Mouse (Mus musculus): Measurements from ENCODE around the gene Gm609. TPM values are rescaled to one million over a fixed set of nuclear protein-coding genes. Genes with fewer than 3 reads are reported as not detected.
A peak's percentile ranks its signal among the peaks of the same experiment; 100 is the strongest.

Gene Gm609
- polyA plus RNA-seq, 1 experiment from 2014 or later, result not detected

GRCm38 (mm10) chr16:45390286-45390956 is 102.3 kb downstream of the Gm609 start:
- no peaks in the 10 kb centered on the region for H3K4me1 ChIP-seq
- H3K9ac ChIP-seq (replicated peaks), result no peak overlapping the region
- no peak for ATAC-seq (ENCODE audit: low FRiP score, low read depth)
- no peak overlapping the region for H3K4me2 ChIP-seq (replicated peaks)
- no peak overlapping the region for H3K4me3 ChIP-seq
- H3K9me3 ChIP-seq, result no peaks in the 10 kb centered on the region
- no peak overlapping the region for H3K27ac ChIP-seq (replicated peaks)
- H3K27me3 ChIP-seq, result no peaks in the 10 kb centered on the region
- H3K36me3 ChIP-seq, result peaks cover 18% of the 10 kb centered on the region
- 65% methylated on average over 5 of the region's 5 CpGs for WGBS

DNA sequence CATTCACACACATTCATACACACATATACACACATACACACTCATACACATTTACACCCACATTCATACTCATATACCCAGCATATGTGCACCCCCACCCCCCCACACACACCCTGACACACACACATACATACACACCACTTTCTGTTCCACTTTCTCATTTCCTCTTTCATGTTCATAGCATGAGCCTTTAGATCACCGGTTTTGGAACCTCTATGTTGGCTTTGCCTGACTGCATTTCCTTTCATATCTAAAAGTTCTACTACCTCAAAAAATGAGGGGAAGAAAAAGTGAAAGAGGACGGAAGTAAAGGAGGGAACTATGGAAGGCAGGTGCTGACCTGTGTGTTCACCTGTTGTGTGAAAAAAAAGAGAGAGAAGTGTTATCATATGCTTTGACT is 102.9 kb downstream of the Gm609 start:
- no peaks in the 10 kb centered on the region for H3K4me1 ChIP-seq
- ATAC-seq (ENCODE audit: low FRiP score, low read depth), result 0 out of 2 replicates have a peak, but pooled peaks have one; percentile 34
- H3K36me3 ChIP-seq, result peaks cover 16% of the 10 kb centered on the region
- H3K27ac ChIP-seq (replicated peaks), result no peak overlapping the region
- no peak overlapping the region for H3K4me3 ChIP-seq
- no peaks in the 10 kb centered on the region for H3K9me3 ChIP-seq
- H3K9ac ChIP-seq (replicated peaks), result no peak overlapping the region
- 87% methylated on average over 2 of the region's 2 CpGs for WGBS
- H3K27me3 ChIP-seq, result no peaks in the 10 kb centered on the region
- no peak overlapping the region for H3K4me2 ChIP-seq (replicated peaks)

DNA sequence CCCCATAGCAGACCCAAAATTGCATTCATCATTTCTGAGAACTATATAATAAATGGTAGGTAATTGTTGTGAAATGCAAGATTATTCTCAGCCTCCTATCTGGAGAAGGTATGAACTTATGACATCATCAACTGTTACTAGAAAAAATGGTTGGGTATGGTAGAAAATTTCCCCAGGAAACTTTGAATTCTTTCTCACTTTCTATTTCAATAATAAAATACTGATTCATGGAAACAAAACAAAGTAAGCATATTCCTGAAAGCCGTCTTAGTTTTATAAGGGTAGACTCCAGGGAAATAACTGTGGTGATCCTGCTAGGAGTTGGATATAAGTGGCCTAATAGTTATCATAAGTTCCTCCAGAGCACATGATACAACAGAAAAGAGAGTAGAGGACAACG is 103.7 kb downstream of the Gm609 start:
- Histone ChIP-seq H3K4me2 (replicated peaks) (no peak overlapping the region), H3K36me3 (0 out of 2 replicates have a peak, but pooled peaks cover 8% of the 10 kb centered on the region), H3K27ac (replicated peaks) (no peak overlapping the region), H3K4me3 (no peak overlapping the region), H3K27me3 (no peaks in the 10 kb centered on the region), H3K9me3 (no peaks in the 10 kb centered on the region), H3K4me1 (no peaks in the 10 kb centered on the region), H3K9ac (replicated peaks) (no peak overlapping the region)
- no peak for ATAC-seq (ENCODE audit: low FRiP score, low read depth)
- WGBS, result 97% methylated on average over 2 of the region's 2 CpGs

DNA sequence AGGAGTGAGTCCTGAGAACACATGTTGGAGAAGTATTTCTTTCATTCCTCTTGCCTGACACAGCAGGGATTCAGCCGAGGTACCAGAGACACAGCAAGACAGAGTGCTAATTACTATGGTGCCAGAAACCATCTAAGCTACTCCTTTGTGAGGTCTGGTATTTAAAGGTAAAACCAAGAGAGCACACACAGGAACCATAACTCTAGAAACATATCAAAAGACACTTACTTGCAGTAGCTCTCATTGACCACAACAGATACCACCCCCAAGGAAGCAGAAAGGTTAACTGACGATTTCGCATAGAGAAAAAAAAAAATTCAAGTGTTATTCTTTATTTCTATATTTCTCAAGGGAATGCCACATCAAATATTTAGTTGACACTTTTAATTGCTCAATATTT is 111.0 kb downstream of the Gm609 start:
- WGBS, result 90% methylated on average over 3 of the region's 3 CpGs
- H3K4me2 ChIP-seq (replicated peaks), result no peak overlapping the region
- no peak overlapping the region for H3K4me3 ChIP-seq
- H3K36me3 ChIP-seq, result no peaks in the 10 kb centered on the region
- no peaks in the 10 kb centered on the region for H3K4me1 ChIP-seq
- ATAC-seq (ENCODE audit: low FRiP score, low read depth), result no peak
- no peak overlapping the region for H3K9ac ChIP-seq (replicated peaks)
- H3K27ac ChIP-seq (replicated peaks), result no peak overlapping the region
- H3K27me3 ChIP-seq, result no peaks in the 10 kb centered on the region
- no peaks in the 10 kb centered on the region for H3K9me3 ChIP-seq

DNA sequence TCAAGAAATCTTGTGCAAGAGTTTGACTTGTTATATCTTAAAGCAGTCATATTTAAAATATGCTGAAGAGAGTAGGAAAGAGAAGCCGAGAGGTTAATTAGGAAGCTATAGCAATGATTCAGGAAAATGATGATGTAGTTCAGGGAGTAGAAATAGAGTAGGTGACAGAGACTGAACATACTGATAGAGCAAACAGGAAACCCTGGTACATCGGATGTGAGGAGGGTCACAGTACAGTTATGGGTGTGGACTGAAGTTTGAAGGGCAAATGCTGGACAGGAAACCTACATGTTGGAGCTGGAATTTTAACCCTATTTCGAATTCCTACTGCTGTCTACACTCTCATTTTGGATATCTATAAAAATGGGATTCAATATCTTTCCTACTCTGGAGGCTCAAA is 113.8 kb downstream of the Gm609 start:
- no peak overlapping the region for H3K9ac ChIP-seq (replicated peaks)
- no peaks in the 10 kb centered on the region for H3K36me3 ChIP-seq
- no peaks in the 10 kb centered on the region for H3K27me3 ChIP-seq
- H3K9me3 ChIP-seq, result no peaks in the 10 kb centered on the region
- no peaks in the 10 kb centered on the region for H3K4me1 ChIP-seq
- H3K27ac ChIP-seq (replicated peaks), result no peak overlapping the region
- no peak overlapping the region for H3K4me2 ChIP-seq (replicated peaks)
- H3K4me3 ChIP-seq, result no peak overlapping the region
- ATAC-seq (ENCODE audit: low FRiP score, low read depth), result no peak
- WGBS, result 84% methylated on average over 3 of the region's 3 CpGs

- no peaks in the 10 kb centered on the region for H3K4me1 ChIP-seq
- no peak overlapping the region for H3K4me3 ChIP-seq
- no peaks in the 10 kb centered on the region for H3K27me3 ChIP-seq
- H3K4me2 ChIP-seq (replicated peaks), result no peak overlapping the region
- no peak for ATAC-seq (ENCODE audit: low FRiP score, low read depth)
- no peaks in the 10 kb centered on the region for H3K9me3 ChIP-seq
- WGBS, result 94% methylated on average over 5 of the region's 5 CpGs
- H3K27ac ChIP-seq (replicated peaks), result no peak overlapping the region
- H3K9ac ChIP-seq (replicated peaks), result no peak overlapping the region
- no peaks in the 10 kb centered on the region for H3K36me3 ChIP-seq
These were observed 114.4 kb downstream of the Gm609 start for GRCm38 (mm10) chr16:45378147-45378943.

- 84% methylated on average over 4 of the region's 4 CpGs for WGBS
- H3K4me2 ChIP-seq (replicated peaks), result no peak overlapping the region
- H3K9ac ChIP-seq (replicated peaks), result no peak overlapping the region
- no peak overlapping the region for H3K4me3 ChIP-seq
- no peak overlapping the region for H3K27ac ChIP-seq (replicated peaks)
- ATAC-seq (ENCODE audit: low FRiP score, low read depth), result no peak
- no peaks in the 10 kb centered on the region for H3K9me3 ChIP-seq
- no peaks in the 10 kb centered on the region for H3K4me1 ChIP-seq
- H3K27me3 ChIP-seq, result no peaks in the 10 kb centered on the region
- no peaks in the 10 kb centered on the region for H3K36me3 ChIP-seq
These were observed 115.4 kb downstream of the Gm609 start for GRCm38 (mm10) chr16:45377332-45377731.

DNA sequence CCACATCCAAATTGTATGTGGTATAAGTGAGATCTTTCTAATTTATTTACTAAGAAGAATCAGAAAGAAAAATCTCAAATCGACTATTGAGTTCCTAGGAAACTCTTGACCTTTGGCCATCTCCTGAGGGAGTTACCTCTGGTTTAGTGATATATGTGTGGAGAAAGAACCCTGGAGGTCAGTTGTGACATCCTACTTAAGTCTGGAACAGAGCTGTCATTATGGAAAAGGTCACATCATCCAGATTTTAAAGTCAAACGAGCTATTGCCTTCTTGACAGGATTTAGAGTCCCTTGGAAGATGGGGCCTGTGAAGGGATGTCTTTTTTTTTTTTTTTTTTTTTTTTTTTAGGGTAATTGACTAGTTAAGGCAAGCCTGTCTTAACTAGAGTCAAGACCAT is 116.0 kb downstream of the Gm609 start:
- Histone ChIP-seq H3K4me3 (no peak overlapping the region), H3K4me1 (no peaks in the 10 kb centered on the region), H3K9ac (replicated peaks) (no peak overlapping the region), H3K36me3 (no peaks in the 10 kb centered on the region), H3K9me3 (no peaks in the 10 kb centered on the region), H3K4me2 (replicated peaks) (no peak overlapping the region), H3K27me3 (no peaks in the 10 kb centered on the region), H3K27ac (replicated peaks) (no peak overlapping the region)
- no peak for ATAC-seq (ENCODE audit: low FRiP score, low read depth)
- WGBS, result 65% methylated on average over 2 of the region's 2 CpGs

DNA sequence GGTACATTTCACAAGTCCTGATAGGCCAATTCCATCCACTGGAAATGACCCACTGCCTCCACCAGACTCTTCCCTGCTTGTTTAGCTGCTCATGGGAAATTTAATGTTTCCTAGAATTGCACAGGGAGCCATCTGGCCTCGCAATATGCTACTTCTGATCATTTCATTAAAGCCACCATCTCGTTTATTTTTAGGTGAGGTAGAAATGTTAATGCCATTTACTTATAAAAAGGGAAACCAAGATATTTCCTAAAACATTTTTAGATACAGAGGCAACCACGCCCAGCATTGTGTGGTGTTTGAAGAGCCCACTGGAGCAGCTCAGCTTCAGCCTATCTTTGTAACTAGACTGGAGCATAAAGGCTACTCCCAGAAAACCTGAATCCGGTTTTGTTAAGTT is 116.5 kb downstream of the Gm609 start:
- no peak overlapping the region for H3K4me3 ChIP-seq
- no peaks in the 10 kb centered on the region for H3K9me3 ChIP-seq
- no peak overlapping the region for H3K4me2 ChIP-seq (replicated peaks)
- no peak for ATAC-seq (ENCODE audit: low FRiP score, low read depth)
- H3K36me3 ChIP-seq, result no peaks in the 10 kb centered on the region
- 80% methylated on average over 4 of the region's 4 CpGs for WGBS
- no peaks in the 10 kb centered on the region for H3K4me1 ChIP-seq
- H3K27me3 ChIP-seq, result no peaks in the 10 kb centered on the region
- H3K27ac ChIP-seq (replicated peaks), result no peak overlapping the region
- H3K9ac ChIP-seq (replicated peaks), result no peak overlapping the region

DNA sequence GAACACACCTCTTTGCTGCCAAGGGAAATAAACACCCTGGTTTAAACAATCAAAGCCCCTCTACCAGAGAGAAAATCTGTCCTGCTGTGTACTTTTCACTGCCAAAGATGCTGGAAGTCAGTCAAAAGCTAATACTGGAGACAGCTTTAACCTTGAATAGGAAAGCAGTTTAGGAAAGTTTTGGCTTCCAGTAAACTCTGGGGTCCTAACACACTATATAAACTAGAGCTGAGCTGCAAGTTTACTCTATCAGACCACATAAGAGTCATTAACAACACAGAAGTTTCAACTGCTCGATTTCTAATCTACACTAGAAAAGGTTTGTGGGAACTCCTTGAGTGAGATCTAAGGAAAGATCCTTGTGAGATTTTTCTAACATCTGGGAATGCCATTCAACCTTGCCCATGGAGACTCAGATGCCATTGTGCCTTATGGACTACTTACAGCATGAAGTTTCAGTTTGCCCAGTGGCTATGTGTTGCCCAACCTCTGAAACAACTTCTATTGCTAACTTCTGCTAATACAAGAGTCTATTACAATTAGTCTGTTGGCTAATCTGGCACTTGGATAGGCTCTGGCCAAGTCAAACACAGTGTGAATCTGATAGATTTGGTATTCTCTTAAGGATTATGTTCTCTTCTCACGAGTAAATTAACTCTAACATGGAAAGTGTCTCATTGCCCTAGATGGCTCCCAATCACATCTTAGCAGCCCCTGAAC is 117.1 kb downstream of the Gm609 start:
- 73% methylated on average over 2 of the region's 2 CpGs for WGBS
- H3K4me1 ChIP-seq, result no peaks in the 10 kb centered on the region
- H3K9ac ChIP-seq (replicated peaks), result no peak overlapping the region
- H3K4me3 ChIP-seq, result no peak overlapping the region
- H3K9me3 ChIP-seq, result no peaks in the 10 kb centered on the region
- no peak overlapping the region for H3K4me2 ChIP-seq (replicated peaks)
- no peaks in the 10 kb centered on the region for H3K36me3 ChIP-seq
- no peak for ATAC-seq (ENCODE audit: low FRiP score, low read depth)
- no peak overlapping the region for H3K27ac ChIP-seq (replicated peaks)
- no peaks in the 10 kb centered on the region for H3K27me3 ChIP-seq

GRCm38 (mm10) chr16:45374074-45374473 is 118.7 kb downstream of the Gm609 start:
- WGBS, result 81% methylated on average over 2 of the region's 2 CpGs
- Histone ChIP-seq H3K9me3 (no peaks in the 10 kb centered on the region), H3K36me3 (no peaks in the 10 kb centered on the region), H3K4me3 (no peak overlapping the region), H3K4me2 (replicated peaks) (no peak overlapping the region), H3K27me3 (no peaks in the 10 kb centered on the region), H3K9ac (replicated peaks) (no peak overlapping the region), H3K4me1 (no peaks in the 10 kb centered on the region), H3K27ac (replicated peaks) (no peak overlapping the region)
- ATAC-seq (ENCODE audit: low FRiP score, low read depth), result no peak

DNA sequence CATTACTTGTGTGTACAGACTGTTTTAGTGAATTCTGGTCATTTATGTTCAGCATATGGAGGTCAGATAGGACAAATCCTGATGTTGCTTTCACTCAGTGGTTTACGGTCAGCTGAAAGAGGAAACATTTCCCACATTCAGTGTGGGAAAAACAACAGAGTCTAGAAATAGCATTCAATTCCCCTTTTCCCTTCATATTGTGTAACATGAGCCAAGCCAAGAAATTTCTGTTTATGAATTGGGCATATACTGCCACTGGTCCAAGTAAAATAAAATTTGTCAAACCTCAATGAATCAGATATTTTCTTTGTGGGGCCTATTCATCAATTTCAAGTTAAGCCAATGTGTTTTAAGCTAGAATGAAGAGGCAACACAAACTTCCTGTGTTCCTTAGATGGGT is 121.7 kb downstream of the Gm609 start:
- Histone ChIP-seq H3K9me3 (no peaks in the 10 kb centered on the region), H3K4me2 (replicated peaks) (no peak overlapping the region), H3K27me3 (no peaks in the 10 kb centered on the region), H3K36me3 (no peaks in the 10 kb centered on the region), H3K4me1 (no peaks in the 10 kb centered on the region), H3K4me3 (no peak overlapping the region), H3K27ac (replicated peaks) (no peak overlapping the region), H3K9ac (replicated peaks) (no peak overlapping the region)
- 90% methylated on average over 1 of the region's 1 CpGs for WGBS
- no peak for ATAC-seq (ENCODE audit: low FRiP score, low read depth)
